Mouse (Mus musculus) spleen, adult 2 months (tissue): ENCODE data around the gene Rora. TPM values are rescaled to one million over a fixed set of nuclear protein-coding genes. Genes with fewer than 3 reads are reported as not detected.

Experiments used
- DNase-seq, 2 experiments: peaks; one replicate each; pipeline versions ENCODE4 v3.0.0 to v3.0.0-alpha.2; 2012 to 2021; ENCODE audit warnings: low spot score in 2 of 2, low read depth in 1 of 2
- H3K27ac ChIP-seq: fragments of 200-500 bp; 2 replicates; pipeline ENCODE4 v1.5.1; 2012; ENCODE audit warnings: low read length, inconsistent platforms; ENCODE audit not compliant: insufficient read depth
- H3K27me3 ChIP-seq: fragments of 200-500 bp; 2 replicates; pipeline ENCODE4 v1.6.1; 2012; ENCODE audit warnings: mild to moderate bottlenecking, moderate library complexity, low read length, inconsistent platforms; ENCODE audit not compliant: control insufficient read depth, insufficient read depth
- H3K36me3 ChIP-seq: fragments of 200-500 bp; 2 replicates; pipeline ENCODE4 v1.6.1; 2012; ENCODE audit warnings: mild to moderate bottlenecking, low read length, inconsistent platforms; ENCODE audit not compliant: control insufficient read depth, insufficient read depth
- H3K4me1 ChIP-seq: fragments of 200-500 bp; 2 replicates; pipeline ENCODE4 v1.6.1; 2011; ENCODE audit warnings: inconsistent platforms; ENCODE audit not compliant: control insufficient read depth, insufficient read depth, insufficient read length
- H3K4me3 ChIP-seq: fragments of 200-500 bp; 2 replicates; pipeline ENCODE4 v1.5.1; 2011; ENCODE audit warnings: mild to moderate bottlenecking, inconsistent platforms; ENCODE audit not compliant: insufficient read depth, insufficient read length; ENCODE audit errors: extremely low read depth
- CTCF ChIP-seq: fragments of 200-500 bp; IDR thresholded peaks from 2 replicates; pipeline ENCODE4 v1.5.1; 2011; ENCODE audit warnings: mild to moderate bottlenecking, inconsistent platforms; ENCODE audit not compliant: insufficient read depth, insufficient read length, insufficient replicate concordance; ENCODE audit errors: extremely low read depth
- POLR2A ChIP-seq: fragments of 200-500 bp; IDR thresholded peaks from 2 replicates; pipeline ENCODE4 v1.6.1; 2011; ENCODE audit warnings: low read depth, low read length, inconsistent platforms
- WGBS: fragments of 180-500 bp; shearing (Covaris S2); methylation state at CpG from one replicate; pipeline ENCODE4 v1.1.7; 2018; 5-methylcytosine and 5-hydroxymethylcytosine counted together
- polyA plus RNA-seq: library from polyadenylated mRNA; depleted of rRNA; stranded (reverse); fragments of >200 nt; gene quantifications from 2 replicates; pipeline ENCODE4 v1.2.3, GENCODE M21; 2012

Gene Rora
- polyA plus RNA-seq, 1 experiment, result 1.7 TPM

- no peak for TF ChIP-seq CTCF
- no peak for TF ChIP-seq POLR2A
- DNase-seq, result no peak
- Histone ChIP-seq H3K4me3 (no peak overlapping the region), H3K4me1 (no peaks in the 10 kb centered on the region), H3K36me3 (no peaks in the 10 kb centered on the region), H3K27me3 (peaks cover 2% of the 10 kb centered on the region; the same call in 1 of the 2 replicates), H3K27ac (no peak overlapping the region)
- 83% methylated on average over 7 of the region's 7 CpGs for WGBS
Observed at GRCm38 (mm10) chr9:68989885-68990449, 336.4 kb downstream of the Rora start.

GRCm38 (mm10) chr9:68993881-68994280, 340.3 kb downstream of the Rora start:
- WGBS, result 58% methylated on average over 2 of the region's 2 CpGs
- TF ChIP-seq POLR2A (no peak), CTCF (no peak)
- Histone ChIP-seq H3K27ac (no peak overlapping the region), H3K36me3 (no peaks in the 10 kb centered on the region), H3K4me3 (no peak overlapping the region), H3K4me1 (no peaks in the 10 kb centered on the region), H3K27me3 (peaks cover 2% of the 10 kb centered on the region; the same call in 1 of the 2 replicates)
- DNase-seq, result no peak

GRCm38 (mm10) chr9:68998961-68999360, 345.4 kb downstream of the Rora start:
- no peaks in the 10 kb centered on the region for H3K27me3 ChIP-seq
- DNase-seq, result no peak
- H3K27ac ChIP-seq, result no peak overlapping the region
- H3K4me1 ChIP-seq, result no peaks in the 10 kb centered on the region
- TF ChIP-seq CTCF, result no peak
- TF ChIP-seq POLR2A, result no peak
- H3K36me3 ChIP-seq, result no peaks in the 10 kb centered on the region
- WGBS, result 95% methylated on average over 9 of the region's 9 CpGs
- no peak overlapping the region for H3K4me3 ChIP-seq

- H3K36me3 ChIP-seq, result no peaks in the 10 kb centered on the region
- H3K4me3 ChIP-seq, result no peak overlapping the region
- TF ChIP-seq POLR2A, result no peak
- TF ChIP-seq CTCF, result no peak
- DNase-seq, result no peak
- H3K27me3 ChIP-seq, result no peaks in the 10 kb centered on the region
- H3K4me1 ChIP-seq, result no peaks in the 10 kb centered on the region
- H3K27ac ChIP-seq, result no peak overlapping the region
- 83% methylated on average over 9 of the region's 9 CpGs for WGBS
Observed at GRCm38 (mm10) chr9:69004514-69004913, 350.9 kb downstream of the Rora start.

GRCm38 (mm10) chr9:69006666-69007065, 353.1 kb downstream of the Rora start:
- 85% methylated on average over 3 of the region's 3 CpGs for WGBS
- Histone ChIP-seq H3K27ac (no peak overlapping the region), H3K4me1 (no peaks in the 10 kb centered on the region), H3K27me3 (no peaks in the 10 kb centered on the region), H3K36me3 (no peaks in the 10 kb centered on the region), H3K4me3 (no peak overlapping the region)
- no peak for TF ChIP-seq POLR2A
- no peak for TF ChIP-seq CTCF
- DNase-seq, result no peak

- H3K27me3 ChIP-seq, result no peaks in the 10 kb centered on the region
- H3K36me3 ChIP-seq, result no peaks in the 10 kb centered on the region
- DNase-seq, result no peak
- no peak overlapping the region for H3K4me3 ChIP-seq
- 89% methylated on average over 2 of the region's 2 CpGs for WGBS
- no peak for TF ChIP-seq POLR2A
- TF ChIP-seq CTCF, result no peak
- no peaks in the 10 kb centered on the region for H3K4me1 ChIP-seq
- no peak overlapping the region for H3K27ac ChIP-seq
Observed at GRCm38 (mm10) chr9:69008706-69009105, 355.1 kb downstream of the Rora start.

GRCm38 (mm10) chr9:69010886-69011285, 357.3 kb downstream of the Rora start:
- H3K36me3 ChIP-seq, result no peaks in the 10 kb centered on the region
- TF ChIP-seq CTCF (no peak), POLR2A (no peak)
- H3K4me3 ChIP-seq, result no peak overlapping the region
- no peaks in the 10 kb centered on the region for H3K27me3 ChIP-seq
- WGBS, result 87% methylated on average over 5 of the region's 5 CpGs
- no peaks in the 10 kb centered on the region for H3K4me1 ChIP-seq
- no peak for DNase-seq
- no peak overlapping the region for H3K27ac ChIP-seq
